Mouse (Mus musculus) brain, embryonic 14.5 days (tissue): ENCODE results near the gene Dnmt3c.

Source experiments
- CTCF ChIP-seq: fragments of 200-500 bp; IDR thresholded peaks from 2 replicates; pipeline ENCODE4 v1.5.1; 2012; ENCODE audit warnings: inconsistent platforms, mild to moderate bottlenecking, moderate library complexity, borderline replicate concordance; ENCODE audit not compliant: insufficient read depth, insufficient read length; ENCODE audit errors: extremely low read depth
- POLR2A ChIP-seq: fragments of 200-500 bp; IDR thresholded peaks from 2 replicates; pipeline ENCODE4 v1.6.1; 2012; ENCODE audit warnings: mild to moderate bottlenecking, inconsistent platforms, borderline replicate concordance; ENCODE audit not compliant: poor library complexity, insufficient read depth, insufficient read length, severe bottlenecking; ENCODE audit errors: extremely low read depth

GRCm38 (mm10) chr2:153750363-153750762, 53.9 kb downstream of the Dnmt3c start:
- TF ChIP-seq CTCF (no peak), POLR2A (no peak)
